Mouse (Mus musculus) liver, embryonic 16.5 days (tissue): Measurements from ENCODE around the gene Kcne2. TPM values are rescaled to one million over a fixed set of nuclear protein-coding genes. Genes with fewer than 3 reads are reported as not detected.

ENCODE experiments used
- ATAC-seq: fragments of 200-750 bp; cut with Nextera tagmentation; 2 replicates; pipeline ENCODE4 v1.8.0; 2017; ENCODE audit warnings: low read depth, mild to moderate bottlenecking, moderate number of reproducible peaks, moderate library complexity
- H3K27ac ChIP-seq: fragments of 300-500 bp; sonication (generic); 2 replicates; pipeline ENCODE4 v1.5.1; 2014; ENCODE audit warnings: mild to moderate bottlenecking, low read length
- H3K27me3 ChIP-seq: fragments of 300-500 bp; sonication (generic); 2 replicates; pipeline ENCODE4 v1.6.1; 2014; ENCODE audit warnings: low read depth, low read length, mixed read lengths; ENCODE audit not compliant: control insufficient read depth, insufficient read depth
- H3K36me3 ChIP-seq: fragments of 300-500 bp; sonication (generic); 2 replicates; pipeline ENCODE4 v1.6.1; 2014; ENCODE audit warnings: mild to moderate bottlenecking; ENCODE audit not compliant: control insufficient read depth, insufficient read depth
- H3K4me1 ChIP-seq: fragments of 300-500 bp; sonication (generic); 2 replicates; pipeline ENCODE4 v1.6.1; 2014; ENCODE audit warnings: low read depth, low read length, mixed read lengths; ENCODE audit not compliant: control insufficient read depth
- H3K4me2 ChIP-seq: fragments of 300-500 bp; sonication (generic); 2 replicates; pipeline ENCODE4 v1.6.1; 2014; ENCODE audit warnings: low read depth, low read length, mixed read lengths
- H3K4me3 ChIP-seq: fragments of 300-500 bp; sonication (generic); 2 replicates; pipeline ENCODE4 v1.5.1; 2014; ENCODE audit warnings: low read depth, mild to moderate bottlenecking, low read length
- H3K9ac ChIP-seq: fragments of 300-500 bp; sonication (generic); 2 replicates; pipeline ENCODE4 v1.6.1; 2014; ENCODE audit warnings: low read depth, low read length
- H3K9me3 ChIP-seq: fragments of 300-500 bp; sonication (generic); replicated peaks from 2 replicates; pipeline ENCODE4 v1.6.1; 2016; ENCODE audit warnings: low read length; ENCODE audit not compliant: control insufficient read depth
- WGBS: fragments of 180-500 bp; shearing (Covaris S2); extraction: QIAGEN DNeasy Blood & Tissue Kit; methylation state at CpG from one replicate; pipeline ENCODE4 v1.1.7; 2014; ENCODE audit not compliant: insufficient replicate concordance; 5-methylcytosine and 5-hydroxymethylcytosine counted together
- polyA plus RNA-seq: library from polyadenylated mRNA; unstranded; fragments of >200 nt; fragmentation: Nextera tagmentation; extraction: Ambion mirVana; gene quantifications from 2 replicates; pipeline ENCODE4 v1.2.1, GENCODE M21; 2015

Kcne2 gene
- polyA plus RNA-seq, 1 experiment from 2014 or later = not detected

GRCm38 (mm10) chr16:92319353-92320109 is 27.3 kb downstream of the Kcne2 start:
- no peak for ATAC-seq
- Histone ChIP-seq H3K4me2 (no peak overlapping the region), H3K9me3 (no peaks in the 10 kb centered on the region), H3K4me3 (no peak overlapping the region), H3K27me3 (no peaks in the 10 kb centered on the region), H3K4me1 (no peaks in the 10 kb centered on the region), H3K36me3 (no peaks in the 10 kb centered on the region), H3K9ac (no peak overlapping the region), H3K27ac (no peak overlapping the region)
- 41% methylated on average over 20 of the region's 20 CpGs for WGBS

- Histone ChIP-seq H3K4me2 (no peak overlapping the region), H3K9me3 (no peaks in the 10 kb centered on the region), H3K4me1 (no peaks in the 10 kb centered on the region), H3K4me3 (no peak overlapping the region), H3K36me3 (no peaks in the 10 kb centered on the region), H3K27ac (no peak overlapping the region), H3K27me3 (no peaks in the 10 kb centered on the region), H3K9ac (no peak overlapping the region)
- no peak for ATAC-seq
- 58% methylated on average over 3 of the region's 3 CpGs for WGBS
Observed at GRCm38 (mm10) chr16:92320361-92320760, 28.2 kb downstream of the Kcne2 start.

- WGBS = 74% methylated on average over 8 of the region's 8 CpGs
- H3K4me1 ChIP-seq = no peaks in the 10 kb centered on the region
Observed at GRCm38 (mm10) chr16:92321341-92321740, 29.2 kb downstream of the Kcne2 start, which contains the start of gene Fam243. TSS of gene Fam243 (minus strand) at chr16:92321441.

GRCm38 (mm10) chr16:92324309-92325061 is 32.3 kb downstream of the Kcne2 start:
- Histone ChIP-seq H3K9me3 (no peaks in the 10 kb centered on the region), H3K36me3 (no peaks in the 10 kb centered on the region), H3K9ac (no peak overlapping the region), H3K4me1 (no peaks in the 10 kb centered on the region), H3K4me3 (no peak overlapping the region), H3K4me2 (no peak overlapping the region), H3K27me3 (no peaks in the 10 kb centered on the region), H3K27ac (no peak overlapping the region)
- ATAC-seq = no peak
- 56% methylated on average over 7 of the region's 7 CpGs for WGBS

More at GRCm38 (mm10) chr16:92321341-92321740, 29.2 kb downstream of the Kcne2 start, which contains the start of gene Fam243:
- Histone ChIP-seq H3K9ac (no peak within 1 kb of the TSS), H3K4me3 (no peak within 1 kb of the TSS), H3K4me2 (no peak within 1 kb of the TSS), H3K27me3 (no peaks in the 10 kb centered on the region), H3K27ac (no peak within 1 kb of the TSS), H3K9me3 (no peaks in the 10 kb centered on the region), H3K36me3 (no peaks in the 10 kb centered on the region)
- no peak for ATAC-seq

GRCm38 (mm10) chr16:92325062-92325406 is 32.8 kb downstream of the Kcne2 start:
- no peaks in the 10 kb centered on the region for H3K9me3 ChIP-seq
- H3K27me3 ChIP-seq = no peaks in the 10 kb centered on the region
- no peak overlapping the region for H3K4me2 ChIP-seq
- no peak for ATAC-seq
- 50% methylated on average over 1 of the region's 1 CpGs for WGBS
- H3K9ac ChIP-seq = no peak overlapping the region
- H3K4me1 ChIP-seq = no peaks in the 10 kb centered on the region
- no peak overlapping the region for H3K4me3 ChIP-seq
- H3K27ac ChIP-seq = no peak overlapping the region
- no peaks in the 10 kb centered on the region for H3K36me3 ChIP-seq

- no peak overlapping the region for H3K27ac ChIP-seq
- WGBS = 70% methylated on average over 10 of the region's 10 CpGs
- H3K9ac ChIP-seq = no peak overlapping the region
- no peak overlapping the region for H3K4me2 ChIP-seq
- H3K4me1 ChIP-seq = no peaks in the 10 kb centered on the region
- H3K36me3 ChIP-seq = no peaks in the 10 kb centered on the region
- H3K4me3 ChIP-seq = no peak overlapping the region
- H3K9me3 ChIP-seq = no peaks in the 10 kb centered on the region
- no peak for ATAC-seq
- no peaks in the 10 kb centered on the region for H3K27me3 ChIP-seq
Observed at GRCm38 (mm10) chr16:92327911-92328310, 35.7 kb downstream of the Kcne2 start.

- H3K9ac ChIP-seq = no peak overlapping the region
- no peak overlapping the region for H3K4me2 ChIP-seq
- H3K27me3 ChIP-seq = no peaks in the 10 kb centered on the region
- no peak overlapping the region for H3K4me3 ChIP-seq
- H3K4me1 ChIP-seq = no peaks in the 10 kb centered on the region
- H3K36me3 ChIP-seq = no peaks in the 10 kb centered on the region
- peak; percentile 35; the same call in 1 of the 2 replicates for ATAC-seq
- no peaks in the 10 kb centered on the region for H3K9me3 ChIP-seq
- H3K27ac ChIP-seq = no peak overlapping the region
- WGBS = 44% methylated on average over 5 of the region's 5 CpGs
Observed at GRCm38 (mm10) chr16:92330966-92331365, 38.8 kb downstream of the Kcne2 start.

GRCm38 (mm10) chr16:92334600-92334999 is 42.4 kb downstream of the Kcne2 start:
- no peaks in the 10 kb centered on the region for H3K27me3 ChIP-seq
- WGBS = 55% methylated on average over 9 of the region's 9 CpGs
- H3K27ac ChIP-seq = no peak overlapping the region
- no peaks in the 10 kb centered on the region for H3K4me1 ChIP-seq
- H3K4me3 ChIP-seq = no peak overlapping the region
- H3K9me3 ChIP-seq = no peaks in the 10 kb centered on the region
- no peak overlapping the region for H3K4me2 ChIP-seq
- ATAC-seq = no peak
- H3K36me3 ChIP-seq = no peaks in the 10 kb centered on the region
- H3K9ac ChIP-seq = no peak overlapping the region

- no peak for ATAC-seq
- no peaks in the 10 kb centered on the region for H3K27me3 ChIP-seq
- no peaks in the 10 kb centered on the region for H3K9me3 ChIP-seq
- no peaks in the 10 kb centered on the region for H3K36me3 ChIP-seq
- peaks cover 8% of the 10 kb centered on the region for H3K4me1 ChIP-seq
- WGBS = 5% methylated on average over 9 of the region's 9 CpGs
- no peak overlapping the region for H3K4me2 ChIP-seq
- H3K9ac ChIP-seq = no peak overlapping the region
- no peak overlapping the region for H3K4me3 ChIP-seq
- no peak overlapping the region for H3K27ac ChIP-seq
Observed at GRCm38 (mm10) chr16:92336280-92336679, 44.1 kb downstream of the Kcne2 start.
